Mouse (Mus musculus) limb, embryonic 11.5 days (tissue): ENCODE data around the gene Ydjc. TPM values are rescaled to one million over a fixed set of nuclear protein-coding genes. Genes with fewer than 3 reads are reported as not detected.

Experiments
- ATAC-seq: fragments of 200-750 bp; cut with Nextera tagmentation; 2 replicates; pipeline ENCODE4 v1.8.0; 2017; ENCODE audit warnings: low read depth; ENCODE audit not compliant: insufficient number of reproducible peaks, low FRiP score, low TSS enrichment
- DNase-seq: peaks from one replicate; pipeline ENCODE4 v3.0.0-alpha.2; 2015; ENCODE audit warnings: low spot score
- H3K27ac ChIP-seq: fragments of 300-500 bp; sonication (generic); replicated peaks from 2 replicates; pipeline ENCODE4 v1.5.1; 2014; ENCODE audit warnings: low read depth, mild to moderate bottlenecking, low read length
- H3K27me3 ChIP-seq: fragments of 300-500 bp; sonication (generic); 2 replicates; pipeline ENCODE4 v1.6.1; 2014; ENCODE audit warnings: mild to moderate bottlenecking, low read length, mixed read lengths; ENCODE audit not compliant: control insufficient read depth, insufficient read depth
- H3K36me3 ChIP-seq: fragments of 300-500 bp; sonication (generic); 2 replicates; pipeline ENCODE4 v1.6.1; 2014; ENCODE audit warnings: mild to moderate bottlenecking, low read length, moderate library complexity, mixed read lengths; ENCODE audit not compliant: control insufficient read depth, insufficient read depth
- H3K4me1 ChIP-seq: fragments of 300-500 bp; sonication (generic); 2 replicates; pipeline ENCODE4 v1.6.1; 2014; ENCODE audit warnings: low read length, mixed read lengths; ENCODE audit not compliant: control insufficient read depth, insufficient read depth
- H3K4me2 ChIP-seq: fragments of 300-500 bp; sonication (generic); 2 replicates; pipeline ENCODE4 v1.6.1; 2014; ENCODE audit warnings: low read depth, mild to moderate bottlenecking, moderate library complexity; ENCODE audit not compliant: severe bottlenecking
- H3K4me3 ChIP-seq: fragments of 300-500 bp; sonication (generic); 2 replicates; pipeline ENCODE4 v1.5.1; 2014; ENCODE audit warnings: low read depth, low read length
- H3K9ac ChIP-seq: fragments of 300-500 bp; sonication (generic); 2 replicates; pipeline ENCODE4 v1.6.1; 2014; ENCODE audit warnings: mild to moderate bottlenecking, low read length
- H3K9me3 ChIP-seq: fragments of 300-500 bp; sonication (generic); 2 replicates; pipeline ENCODE4 v1.6.1; 2016; ENCODE audit warnings: low read length; ENCODE audit not compliant: control insufficient read depth
- WGBS: fragments of 180-500 bp; shearing (Covaris S2); extraction: QIAGEN DNeasy Blood & Tissue Kit; methylation state at CpG from one replicate; pipeline ENCODE4 v1.1.7; 2014; 5-methylcytosine and 5-hydroxymethylcytosine counted together
- polyA plus RNA-seq: library from polyadenylated mRNA; unstranded; fragments of >200 nt; fragmentation: Nextera tagmentation; extraction: Ambion mirVana; gene quantifications from 2 replicates; pipeline ENCODE4 v1.2.1, GENCODE M21; 2014

The Ydjc gene
- polyA plus RNA-seq = 3.6 and 4.8 TPM in 2 replicates

DNA sequence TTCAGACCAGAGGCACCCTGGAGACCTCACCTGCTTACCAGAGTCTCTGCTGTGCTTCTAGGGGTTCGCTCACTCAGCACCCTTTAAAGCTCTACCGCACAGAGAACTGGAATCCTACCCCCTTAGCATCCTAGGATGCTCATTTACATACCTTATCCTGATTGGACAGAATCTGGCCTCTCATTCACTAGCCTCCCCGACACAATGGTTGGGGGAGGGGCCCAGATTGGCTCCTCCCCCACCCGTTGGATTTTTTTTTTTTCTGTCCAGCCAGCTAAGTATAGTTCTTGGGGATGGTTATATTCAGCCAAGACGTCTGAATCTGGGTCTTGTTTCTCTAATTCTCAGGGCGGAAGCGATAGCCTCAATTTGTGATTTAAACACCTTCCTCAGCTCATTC, at the start of gene Ydjc:
Gene Ydjc, plus strand, starts transcription at position 283 of the 400 bp plus-strand sequence.
- Histone ChIP-seq H3K9ac (no peak within 1 kb of the TSS), H3K4me3 (no peak within 1 kb of the TSS), H3K4me2 (no peak within 1 kb of the TSS), H3K27me3 (peaks cover 6% of the 10 kb centered on the region), H3K4me1 (peaks cover 11% of the 10 kb centered on the region; the same call in 1 of the 2 replicates), H3K9me3 (no peaks in the 10 kb centered on the region), H3K27ac (no peak within 1 kb of the TSS), H3K36me3 (no peaks in the 10 kb centered on the region)
- no peak for ATAC-seq
- DNase-seq = peak; percentile 44
- 21% methylated on average over 7 of the region's 7 CpGs for WGBS

DNA sequence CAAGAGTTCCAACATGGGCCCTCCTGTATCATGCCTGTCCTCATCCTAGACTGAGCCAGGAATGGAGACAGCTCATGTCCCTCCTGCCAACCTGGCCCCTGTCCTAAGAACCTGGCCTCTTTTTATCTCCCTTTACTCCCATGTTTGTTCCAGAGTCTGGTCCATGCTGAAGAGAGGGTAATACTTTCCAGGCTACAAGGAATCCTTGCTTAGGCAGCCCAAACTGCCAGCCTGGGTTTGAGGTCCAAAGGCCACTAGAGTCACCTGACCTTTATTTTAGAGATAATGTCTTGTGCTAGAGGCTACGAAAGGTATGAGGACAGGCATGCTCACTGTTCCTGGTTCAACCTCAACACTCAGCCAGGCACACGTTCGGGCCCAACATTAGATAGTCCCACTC, 47.5 kb upstream of the Ydjc start:
- H3K4me2 ChIP-seq = no peak overlapping the region
- H3K9me3 ChIP-seq = no peaks in the 10 kb centered on the region
- H3K4me3 ChIP-seq = no peak overlapping the region
- ATAC-seq (no peak), DNase-seq (no peak)
- H3K27ac ChIP-seq = no peak overlapping the region
- no peaks in the 10 kb centered on the region for H3K27me3 ChIP-seq
- WGBS = 96% methylated on average over 3 of the region's 3 CpGs
- H3K36me3 ChIP-seq = peaks cover 39% of the 10 kb centered on the region
- H3K4me1 ChIP-seq = no peaks in the 10 kb centered on the region
- H3K9ac ChIP-seq = no peak overlapping the region

DNA sequence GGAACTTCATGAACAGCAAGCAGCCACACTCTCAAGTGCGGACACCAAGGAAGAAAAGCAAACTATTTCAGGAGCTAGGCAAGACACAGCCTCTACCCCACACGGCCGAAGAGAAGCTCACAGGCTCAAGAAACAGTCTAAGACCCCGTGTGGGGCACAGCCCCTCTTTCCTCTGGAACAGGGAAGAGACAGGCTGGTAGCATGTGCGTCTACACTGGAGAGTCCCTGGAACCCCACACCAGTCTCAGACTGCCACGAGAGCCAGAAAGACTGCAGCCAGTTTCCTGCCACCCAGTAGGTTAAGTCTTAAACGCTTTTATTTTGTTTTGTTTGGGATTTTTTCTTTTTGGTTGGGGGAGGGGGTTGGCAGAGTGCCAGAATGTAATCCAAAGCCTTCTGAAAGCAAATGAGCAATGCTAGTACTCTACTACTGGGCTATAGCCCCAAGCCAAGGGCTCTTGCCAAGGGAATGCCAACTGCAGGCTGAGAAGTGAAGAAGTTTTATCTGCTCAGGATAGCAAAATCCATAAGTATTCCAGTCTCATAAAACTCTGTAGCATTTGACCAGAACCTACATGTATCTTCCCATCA, 41.7 kb upstream of the Ydjc start:
- no peak for ATAC-seq
- Histone ChIP-seq H3K27me3 (no peaks in the 10 kb centered on the region), H3K4me3 (no peak overlapping the region), H3K4me2 (0 out of 2 replicates have a peak overlapping the region, but pooled peaks have one; percentile 4), H3K9ac (no peak overlapping the region), H3K27ac (no peak overlapping the region), H3K36me3 (peaks cover 21% of the 10 kb centered on the region), H3K9me3 (no peaks in the 10 kb centered on the region), H3K4me1 (no peaks in the 10 kb centered on the region)
- no peak for DNase-seq
- WGBS = 82% methylated on average over 7 of the region's 7 CpGs

DNA sequence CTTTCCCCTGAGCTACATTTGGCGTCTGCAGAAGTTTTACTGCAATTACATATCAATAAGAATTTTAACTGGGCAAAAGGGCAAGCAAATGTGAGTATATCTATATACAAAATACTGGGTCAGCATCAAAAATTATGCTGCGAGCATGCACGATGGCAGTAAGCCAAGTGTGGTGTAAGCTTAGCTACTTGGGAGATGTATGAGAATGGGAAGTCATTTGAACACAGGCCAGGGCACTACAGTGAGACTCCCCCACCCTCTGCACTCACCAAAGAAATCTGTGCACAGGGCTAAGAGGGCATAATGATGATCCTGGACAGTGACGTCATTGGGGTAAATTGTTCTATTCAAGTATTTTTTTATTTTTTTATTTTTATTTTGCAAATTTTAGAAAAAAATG, 39.8 kb upstream of the Ydjc start:
- ATAC-seq (no peak), DNase-seq (no peak)
- no peak overlapping the region for H3K9ac ChIP-seq
- no peaks in the 10 kb centered on the region for H3K9me3 ChIP-seq
- no peak overlapping the region for H3K4me2 ChIP-seq
- H3K27me3 ChIP-seq = no peaks in the 10 kb centered on the region
- no peak overlapping the region for H3K4me3 ChIP-seq
- no peaks in the 10 kb centered on the region for H3K4me1 ChIP-seq
- WGBS = 93% methylated on average over 4 of the region's 4 CpGs
- H3K36me3 ChIP-seq = peaks cover 16% of the 10 kb centered on the region
- no peak overlapping the region for H3K27ac ChIP-seq

DNA sequence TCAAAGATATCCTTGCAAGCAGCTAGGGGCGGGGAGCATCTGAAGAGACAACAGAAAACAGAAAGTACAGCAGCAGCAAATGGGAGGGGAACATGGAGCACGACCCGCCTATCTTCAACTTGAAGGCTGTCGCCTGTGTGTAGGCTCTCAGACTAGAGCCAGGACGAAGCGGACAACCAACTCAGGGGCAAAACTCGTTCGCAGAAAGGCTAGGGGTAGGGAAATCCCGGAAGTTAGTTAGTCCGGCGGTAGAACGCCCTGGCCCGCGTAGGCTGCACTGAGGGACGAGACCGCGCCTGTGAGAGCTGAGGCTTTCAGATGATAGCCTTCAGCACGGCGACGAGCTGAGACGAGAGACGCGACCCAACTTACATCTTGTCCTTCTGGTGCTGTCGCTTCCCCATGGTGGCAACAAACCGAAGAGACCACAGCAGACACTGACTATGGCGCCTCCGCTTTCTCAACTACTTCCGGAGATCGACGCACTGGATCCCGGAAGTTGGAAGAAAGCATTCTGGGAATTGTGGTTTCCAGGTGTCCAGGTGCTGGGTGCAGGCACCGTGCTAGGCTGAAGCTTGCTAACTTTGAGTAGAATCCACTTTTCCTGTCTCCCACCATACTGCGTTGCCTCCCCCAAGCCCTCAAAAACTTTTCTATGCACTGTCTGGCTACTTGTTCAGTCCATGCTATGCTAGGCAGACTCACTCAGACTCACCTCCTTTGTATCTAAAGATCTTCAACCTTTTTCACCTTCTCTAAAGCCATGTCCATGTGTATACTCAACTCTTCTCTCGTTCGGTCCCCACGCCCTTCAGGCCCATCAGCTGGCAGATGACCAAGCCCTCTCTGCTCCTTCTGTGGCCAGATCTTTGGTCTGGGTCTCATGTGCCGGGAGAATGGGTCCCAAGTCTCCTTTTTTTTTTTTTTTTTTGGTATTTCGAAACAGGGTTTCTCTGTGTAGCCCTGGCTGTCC, 33.4 kb upstream of the Ydjc start, which contains the start of gene Ppil2:
Gene Ppil2, minus strand, starts transcription at position 487 of the 973 bp plus-strand sequence.
- Histone ChIP-seq H3K9me3 (no peaks in the 10 kb centered on the region), H3K4me2 (peak within 1 kb of the TSS; percentile 57), H3K9ac (peak within 1 kb of the TSS; percentile 70), H3K4me1 (no peaks in the 10 kb centered on the region), H3K4me3 (peak within 1 kb of the TSS; percentile 79), H3K27me3 (no peaks in the 10 kb centered on the region), H3K27ac (0 out of 2 replicates have a peak within 1 kb of the TSS, but pooled peaks have one; percentile 33), H3K36me3 (peaks cover 10% of the 10 kb centered on the region)
- DNase-seq (peak; percentile 81), ATAC-seq (peak; percentile 81; the same call in 1 of the 2 replicates)
- WGBS = 10% methylated on average over 38 of the region's 38 CpGs

DNA sequence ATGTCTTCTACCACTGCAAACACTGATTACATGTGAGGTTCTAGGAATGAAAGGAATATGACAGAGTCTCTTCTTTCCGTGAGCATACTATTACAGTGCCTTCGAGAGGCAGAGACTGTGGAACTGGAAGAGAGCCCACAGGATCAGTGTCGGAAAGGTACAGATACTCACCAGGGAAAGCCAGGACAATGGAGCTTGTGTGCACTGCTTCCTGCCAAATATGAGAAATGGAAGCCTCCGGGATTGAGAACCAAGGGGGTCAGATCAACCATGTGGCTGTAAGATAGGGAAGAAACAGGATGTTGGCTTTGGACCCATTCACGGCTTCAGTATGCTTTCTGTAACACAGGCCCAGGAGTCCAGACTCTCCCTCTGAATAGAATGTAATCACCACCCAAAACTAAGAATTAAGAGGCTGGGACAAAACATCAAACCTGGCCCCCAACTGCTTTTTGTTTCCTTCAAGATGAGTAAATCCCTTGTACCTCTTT, 27.1 kb upstream of the Ydjc start:
- Histone ChIP-seq H3K4me3 (no peak overlapping the region), H3K9me3 (no peaks in the 10 kb centered on the region), H3K27me3 (no peaks in the 10 kb centered on the region), H3K36me3 (peaks cover 30% of the 10 kb centered on the region), H3K4me2 (no peak overlapping the region), H3K27ac (no peak overlapping the region), H3K4me1 (no peaks in the 10 kb centered on the region), H3K9ac (no peak overlapping the region)
- DNase-seq (no peak), ATAC-seq (no peak)
- 95% methylated on average over 5 of the region's 5 CpGs for WGBS

DNA sequence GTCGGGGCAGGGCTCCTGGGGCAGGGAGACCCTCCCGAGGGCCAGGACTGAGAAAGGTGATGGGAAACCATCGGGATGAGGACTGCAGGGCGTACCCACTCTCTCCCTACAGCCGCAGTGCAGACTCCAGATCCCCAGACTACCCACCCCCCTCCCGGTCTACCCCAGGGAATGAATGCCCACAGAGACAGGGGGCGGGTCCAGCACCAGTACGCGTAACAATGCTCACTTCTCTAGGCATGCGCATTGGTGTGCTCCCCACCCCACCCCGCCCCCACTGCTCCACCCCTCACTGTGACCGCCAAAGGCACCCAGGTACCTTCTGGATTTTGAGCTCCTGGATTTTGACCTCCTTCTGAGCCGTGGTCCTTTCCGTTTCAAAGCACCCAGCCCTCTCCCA, 22.9 kb upstream of the Ydjc start:
- DNase-seq = no peak
- no peaks in the 10 kb centered on the region for H3K27me3 ChIP-seq
- WGBS = 68% methylated on average over 14 of the region's 14 CpGs
- H3K27ac ChIP-seq = no peak overlapping the region
- no peak overlapping the region for H3K4me2 ChIP-seq
- no peak overlapping the region for H3K9ac ChIP-seq
- no peak for ATAC-seq
- H3K4me1 ChIP-seq = peaks cover 3% of the 10 kb centered on the region
- H3K36me3 ChIP-seq = peaks cover 23% of the 10 kb centered on the region
- no peaks in the 10 kb centered on the region for H3K9me3 ChIP-seq
- H3K4me3 ChIP-seq = no peak overlapping the region

DNA sequence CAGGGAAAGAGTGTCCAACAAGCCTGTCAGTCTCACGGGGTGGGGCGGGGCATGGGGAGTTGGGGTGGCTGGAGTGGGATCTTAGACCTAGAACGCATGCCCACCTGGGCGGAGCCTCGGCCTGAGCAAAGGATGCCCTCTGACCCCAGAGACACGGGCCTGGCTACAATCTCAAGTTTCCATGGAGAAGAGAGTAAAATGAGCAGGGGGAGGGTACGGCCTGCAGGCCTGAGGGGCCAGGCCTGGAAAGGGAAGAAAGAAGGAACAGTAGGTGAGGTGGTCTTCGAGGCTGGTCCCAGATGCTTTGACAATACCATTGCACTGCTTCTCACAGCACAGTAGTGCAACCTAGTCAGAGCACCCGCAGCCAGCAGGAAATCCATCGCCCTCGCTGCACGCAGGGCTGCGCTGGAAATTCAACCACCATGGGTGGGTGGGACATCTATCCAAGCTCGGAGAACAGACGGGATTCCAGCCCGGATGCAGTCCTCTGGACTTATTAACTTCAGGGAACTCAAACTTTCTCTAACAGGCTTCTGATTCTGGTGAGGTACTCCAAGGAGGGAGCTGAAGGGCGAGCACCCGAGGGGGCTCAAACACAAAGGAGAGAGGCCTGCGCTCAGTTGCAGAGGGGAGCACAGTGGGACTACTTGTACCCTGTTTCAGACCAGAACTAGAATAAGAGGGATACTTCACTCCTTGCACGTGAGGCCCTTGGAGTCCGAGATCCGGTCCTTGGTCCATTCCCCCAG, 20.1 kb upstream of the Ydjc start:
- peak overlapping the region; percentile 56 for H3K4me3 ChIP-seq
- peak; percentile 61; the same call in 1 of the 2 replicates for ATAC-seq

More for the DNA sequence above, 20.1 kb upstream of the Ydjc start:
- Histone ChIP-seq H3K27me3 (no peaks in the 10 kb centered on the region), H3K27ac (0 out of 2 replicates have a peak overlapping the region, but pooled peaks have one; percentile 1), H3K4me1 (peaks cover 3% of the 10 kb centered on the region), H3K36me3 (peaks cover 18% of the 10 kb centered on the region), H3K9me3 (no peaks in the 10 kb centered on the region), H3K4me2 (peak overlapping the region; percentile 64), H3K9ac (peak overlapping the region; percentile 66)
- under 1% methylated on average over 22 of the region's 22 CpGs for WGBS
- peak; percentile 77 for DNase-seq
